In genomic region chr2:55437007-55437949, GRCm38 (mm10) we compare ENCODE assay signal across 8 mouse cellular contexts. TPM values are rescaled to one million over a fixed set of nuclear protein-coding genes. Genes with fewer than 3 reads are reported as not detected.
DNase-seq lines count a peak whose midpoint lies in the region; ATAC-seq lines count a peak whose summit lies in the region.

No protein-coding gene starts in this region.

- peak overlapping the region; percentile 70 for H3K9ac ChIP-seq in forebrain, embryonic 14.5 days (ENCODE audit: low read length)
- H3K9ac ChIP-seq in stomach, embryonic 16.5 days (ENCODE audit: low read length) = peak overlapping the region; percentile 39; the same call in 1 of the 2 replicates

- H3K4me2 ChIP-seq in forebrain, embryonic 14.5 days (ENCODE audit: low read length) = peak overlapping the region; percentile 71
- H3K4me2 ChIP-seq in stomach, embryonic 16.5 days (ENCODE audit: low read depth, low read length) = peak overlapping the region; percentile 84

- no peaks in the 10 kb centered on the region for H3K36me3 ChIP-seq in forebrain, embryonic 14.5 days (ENCODE audit: control insufficient read depth, insufficient read depth, low read length)
- H3K36me3 ChIP-seq in midbrain, embryonic 10.5 days = no peaks in the 10 kb centered on the region
- no peaks in the 10 kb centered on the region for H3K36me3 ChIP-seq in stomach, embryonic 16.5 days (ENCODE audit: control insufficient read depth, insufficient read depth, low read length)

- no peak overlapping the region for H3K27ac ChIP-seq in forebrain, embryonic 14.5 days (ENCODE audit: low read depth, low read length)
- peak overlapping the region; percentile 39; the same call in 1 of the 2 replicates for H3K27ac ChIP-seq in midbrain, embryonic 10.5 days (replicated peaks)
- H3K27ac ChIP-seq in stomach, embryonic 16.5 days (ENCODE audit: low read length) = no peak overlapping the region

- H3K27me3 ChIP-seq in forebrain, embryonic 14.5 days (replicated peaks; ENCODE audit: control insufficient read depth, insufficient read depth, low read length) = no peaks in the 10 kb centered on the region
- peaks cover 51% of the 10 kb centered on the region for H3K27me3 ChIP-seq in midbrain, embryonic 10.5 days (ENCODE audit: low read depth, poor library complexity, severe bottlenecking)
- peaks cover 27% of the 10 kb centered on the region for H3K27me3 ChIP-seq in stomach, embryonic 16.5 days (ENCODE audit: control insufficient read depth, insufficient read depth, low read length)

- H3K4me3 ChIP-seq in forebrain, embryonic 14.5 days (ENCODE audit: low read depth, low read length) = peak overlapping the region; percentile 47
- H3K4me3 ChIP-seq in midbrain, embryonic 10.5 days = peak overlapping the region; percentile 64
- peak overlapping the region; percentile 50 for H3K4me3 ChIP-seq in stomach, embryonic 16.5 days (replicated peaks; ENCODE audit: low read length)

- H3K9me3 ChIP-seq in forebrain, embryonic 14.5 days (replicated peaks; ENCODE audit: control insufficient read depth, low read length) = no peaks in the 10 kb centered on the region
- no peaks in the 10 kb centered on the region for H3K9me3 ChIP-seq in midbrain, embryonic 10.5 days (replicated peaks)
- no peaks in the 10 kb centered on the region for H3K9me3 ChIP-seq in stomach, embryonic 16.5 days (replicated peaks; ENCODE audit: control insufficient read depth, low read length)

- peaks cover 5% of the 10 kb centered on the region; the same call in 1 of the 2 replicates for H3K4me1 ChIP-seq in forebrain, embryonic 14.5 days (ENCODE audit: control insufficient read depth, insufficient read depth, low read length)
- H3K4me1 ChIP-seq in midbrain, embryonic 10.5 days = peaks cover 25% of the 10 kb centered on the region
- 0 out of 2 replicates have a peak, but pooled peaks cover 18% of the 10 kb centered on the region for H3K4me1 ChIP-seq in stomach, embryonic 16.5 days (ENCODE audit: control insufficient read depth, insufficient read depth, low read length)

- DNase-seq in ES-CJ7 (ENCODE audit: low read depth, low spot score) = peak; percentile 33
- peak; percentile 57 for DNase-seq in cerebellum, adult 11-12 months
- peak; percentile 44 for DNase-seq in forebrain, embryonic 14.5 days (ENCODE audit: low spot score)
- DNase-seq in layer of hippocampus, adult 8-10 months (ENCODE audit: low spot score in 2 of 2) = peak; percentile 17 to 21
- DNase-seq in midbrain, embryonic 10.5 days (ENCODE audit: low spot score) = peak; percentile 45
- no peak for DNase-seq in spleen, postnatal 36 days (ENCODE audit: low spot score in 2 of 2)
- DNase-seq in kidney, adult 18-20 months = no peak

- under 1% methylated on average over 47 of the region's 51 CpGs for WGBS in forebrain, embryonic 14.5 days
- under 1% methylated on average over 51 of the region's 51 CpGs for WGBS in midbrain, embryonic 10.5 days
- WGBS in stomach, embryonic 16.5 days = 1% methylated on average over 51 of the region's 51 CpGs

- peak; percentile 47 for ATAC-seq in forebrain, embryonic 14.5 days
- ATAC-seq in stomach, embryonic 16.5 days (ENCODE audit: insufficient read depth, low FRiP score) = no peak

RNA-seq across cellular contexts. Expression of gene Kcnj3, which starts 1.5 kb away (rescaled TPM):
- polyA plus RNA-seq in forebrain, embryonic 14.5 days (2014; fragmentation: Nextera tagmentation; extraction: Ambion mirVana) = 4.5 and 6.2 TPM in 2 replicates
- total RNA-seq in layer of hippocampus, adult 8-10 months (2022) = 100 to 1,000 TPM; 106 to 119 (median 108) TPM
- 0.30 and 0.31 TPM in 2 replicates for polyA plus RNA-seq in midbrain, embryonic 10.5 days (2016; fragmentation: Nextera tagmentation; extraction: Ambion mirVana)
- polyA plus RNA-seq in stomach, embryonic 16.5 days (2015; fragmentation: Nextera tagmentation; extraction: Ambion mirVana) = 0.43 and 0.47 TPM in 2 replicates

Comparison
In these comparisons a context has a peak if more than half of its experiments do, and no peak if none do; other contexts are left out.
1. DNase-seq: peak in ES-CJ7 (single experiment), cerebellum, adult 11-12 months (single experiment), forebrain, embryonic 14.5 days (single experiment), layer of hippocampus, adult 8-10 months (2 of 2) and midbrain, embryonic 10.5 days (single experiment); none in spleen, postnatal 36 days (0 of 2) and kidney, adult 18-20 months (single experiment).
2. Peak in every context shown above with its lines, with median percentiles within 50 percentile points of each other: H3K4me3 ChIP-seq.